Mouse (Mus musculus) ES-Bruce4 (cell line): ENCODE measurements around the gene Pikfyve. TPM values are rescaled to one million over a fixed set of nuclear protein-coding genes. Genes with fewer than 3 reads are reported as not detected.

Experiments used
- H3K27ac ChIP-seq: 2 replicates; pipeline ENCODE4 v1.5.1; 2012; ENCODE audit warnings: low read length, inconsistent platforms; ENCODE audit not compliant: insufficient read depth
- H3K27me3 ChIP-seq: 2 replicates; pipeline ENCODE4 v1.6.1; 2012; ENCODE audit warnings: mild to moderate bottlenecking, low read length, inconsistent platforms; ENCODE audit not compliant: control insufficient read depth, poor library complexity, insufficient read depth, severe bottlenecking
- H3K36me3 ChIP-seq: 2 replicates; pipeline ENCODE4 v1.6.1; 2012; ENCODE audit warnings: inconsistent platforms, mild to moderate bottlenecking, low read length, moderate library complexity; ENCODE audit not compliant: control insufficient read depth, poor library complexity, insufficient read depth, severe bottlenecking
- H3K4me1 ChIP-seq: one replicate; pipeline ENCODE4 v1.8.1; 2011; ENCODE audit warnings: low read length; ENCODE audit not compliant: control insufficient read depth, insufficient read depth
- H3K4me3 ChIP-seq: 2 replicates; pipeline ENCODE4 v1.5.1; 2011; ENCODE audit warnings: low read depth, mild to moderate bottlenecking, low read length
- H3K9ac ChIP-seq: 2 replicates; pipeline ENCODE4 v1.6.1; 2012; ENCODE audit warnings: low read depth, mild to moderate bottlenecking, inconsistent platforms; ENCODE audit not compliant: poor library complexity, severe bottlenecking
- H3K9me3 ChIP-seq: replicated peaks from 2 replicates; pipeline ENCODE4 v1.6.1; 2012; ENCODE audit warnings: mild to moderate bottlenecking, low read length, inconsistent platforms; ENCODE audit not compliant: control insufficient read depth, poor library complexity, insufficient read depth, severe bottlenecking
- CTCF ChIP-seq: IDR thresholded peaks from one replicate; pipeline ENCODE4 v1.8.1; 2011; ENCODE audit warnings: low read depth, low read length
- EP300 ChIP-seq: IDR thresholded peaks from 2 replicates; pipeline ENCODE4 v1.6.1; 2011; ENCODE audit warnings: low read depth, low read length; ENCODE audit not compliant: insufficient read depth
- POLR2A ChIP-seq: IDR thresholded peaks from one replicate; pipeline ENCODE4 v1.8.1; 2011; ENCODE audit warnings: low read length; ENCODE audit not compliant: insufficient read depth
- polyA plus RNA-seq: library from polyadenylated mRNA; stranded (reverse); fragments of >200 nt; gene quantifications from 2 replicates; pipeline ENCODE4 v1.2.4, GENCODE M21; 2011; ENCODE audit warnings: low read depth; ENCODE audit not compliant: missing spikeins, insufficient read depth, insufficient read length

Gene Pikfyve
- polyA plus RNA-seq, 1 experiment: 59.9 TPM

DNA sequence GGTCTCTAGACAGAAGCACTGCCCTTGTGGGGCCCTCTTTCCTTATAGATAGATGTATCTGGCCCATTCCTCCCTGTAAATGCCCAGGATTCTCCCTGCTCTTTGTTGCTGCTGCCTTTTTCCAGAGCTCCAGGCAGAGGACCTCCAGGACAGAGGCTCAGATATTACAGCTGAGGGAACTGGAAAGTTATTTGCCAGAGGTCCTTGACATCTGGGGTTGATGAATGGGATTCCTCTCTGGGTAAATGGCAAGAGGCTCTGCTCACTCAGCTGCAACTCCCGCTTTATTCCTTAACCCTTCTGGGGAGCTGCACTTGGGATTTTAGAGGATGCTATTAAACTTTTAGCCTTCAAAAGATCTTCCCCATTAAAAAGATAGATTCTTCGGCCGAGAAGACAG lies 122.0 kb downstream of the Pikfyve start:
- no peak for TF ChIP-seq EP300
- no peak for TF ChIP-seq CTCF
- TF ChIP-seq POLR2A: no peak
- no peak overlapping the region for H3K9ac ChIP-seq
- H3K4me3 ChIP-seq: no peak overlapping the region
- no peaks in the 10 kb centered on the region for H3K4me1 ChIP-seq
- no peaks in the 10 kb centered on the region for H3K9me3 ChIP-seq
- H3K27ac ChIP-seq: no peak overlapping the region
- H3K27me3 ChIP-seq: peaks cover 1% of the 10 kb centered on the region; the same call in 1 of the 2 replicates
- no peaks in the 10 kb centered on the region for H3K36me3 ChIP-seq

DNA sequence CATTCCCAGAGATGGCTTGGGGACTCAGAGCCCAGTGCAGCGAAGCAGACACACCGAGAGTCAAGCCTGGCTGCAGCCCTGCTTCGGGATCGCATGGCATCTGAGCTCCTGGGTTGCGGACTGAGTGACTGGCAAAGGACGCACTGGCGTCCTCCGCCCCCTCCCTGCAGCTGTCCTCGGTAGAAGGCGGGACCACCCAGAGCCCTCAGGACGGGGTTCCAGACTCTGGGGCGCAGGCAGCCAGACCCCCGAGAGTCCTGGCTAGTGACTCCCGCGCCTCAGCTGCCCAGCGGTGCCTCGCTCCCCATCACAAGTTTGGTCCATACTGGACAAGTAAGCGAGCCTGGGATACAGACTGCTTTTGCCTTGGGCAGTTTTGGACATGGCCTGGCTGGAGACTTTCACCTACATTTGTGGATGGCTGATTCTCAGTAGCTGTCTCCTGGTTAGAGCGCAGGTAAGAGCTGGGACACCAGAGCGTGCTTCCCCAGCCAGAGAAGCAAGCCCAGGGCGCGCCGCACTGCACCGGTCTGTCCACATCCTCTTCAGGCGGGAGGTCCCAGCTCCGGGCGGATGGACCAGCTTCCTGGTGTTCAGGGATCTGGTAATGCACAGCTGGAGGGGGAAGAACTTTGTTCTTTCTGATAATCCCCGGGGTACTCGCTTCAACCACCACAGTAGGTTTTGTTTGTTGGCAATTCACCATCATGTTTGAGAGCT lies 124.9 kb downstream of the Pikfyve start:
- H3K27ac ChIP-seq: no peak overlapping the region
- no peaks in the 10 kb centered on the region for H3K4me1 ChIP-seq
- peaks cover 1% of the 10 kb centered on the region; the same call in 1 of the 2 replicates for H3K27me3 ChIP-seq
- no peak for TF ChIP-seq EP300
- no peak for TF ChIP-seq POLR2A
- no peak for TF ChIP-seq CTCF
- H3K36me3 ChIP-seq: no peaks in the 10 kb centered on the region
- H3K9me3 ChIP-seq: no peaks in the 10 kb centered on the region
- peak overlapping the region; percentile 72 for H3K4me3 ChIP-seq
- peak overlapping the region; percentile 35 for H3K9ac ChIP-seq

GRCm38 (mm10) chr1:65312118-65312517 lies 125.6 kb downstream of the Pikfyve start:
- H3K36me3 ChIP-seq: no peaks in the 10 kb centered on the region
- H3K27me3 ChIP-seq: peaks cover 1% of the 10 kb centered on the region; the same call in 1 of the 2 replicates
- H3K4me3 ChIP-seq: no peak overlapping the region
- no peaks in the 10 kb centered on the region for H3K4me1 ChIP-seq
- no peak overlapping the region for H3K27ac ChIP-seq
- TF ChIP-seq CTCF: no peak
- no peaks in the 10 kb centered on the region for H3K9me3 ChIP-seq
- no peak overlapping the region for H3K9ac ChIP-seq

DNA sequence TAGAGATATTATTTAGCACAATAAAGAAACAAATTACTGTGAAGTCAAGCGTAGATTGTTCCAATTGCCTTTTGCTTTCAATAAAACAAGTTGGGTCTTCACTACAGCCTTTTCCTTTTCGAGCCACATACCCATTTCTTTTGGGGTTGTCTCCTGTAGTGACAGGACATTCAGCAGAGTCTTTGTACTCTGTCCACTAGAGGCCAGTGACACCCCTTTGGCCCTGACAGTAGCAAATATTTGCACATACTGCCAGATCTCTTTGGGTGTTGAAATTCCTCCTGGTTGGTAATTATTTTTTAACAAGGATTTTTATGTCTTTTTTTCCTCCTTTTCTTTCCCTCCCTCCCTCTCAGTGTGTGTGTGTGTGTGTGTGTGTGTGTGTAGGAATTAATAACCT lies 126.4 kb downstream of the Pikfyve start:
- Histone ChIP-seq H3K4me3 (no peak overlapping the region), H3K4me1 (no peaks in the 10 kb centered on the region), H3K27ac (no peak overlapping the region), H3K27me3 (peaks cover 1% of the 10 kb centered on the region; the same call in 1 of the 2 replicates), H3K9ac (no peak overlapping the region), H3K9me3 (no peaks in the 10 kb centered on the region), H3K36me3 (no peaks in the 10 kb centered on the region)
- no peak for TF ChIP-seq CTCF
- no peak for TF ChIP-seq POLR2A
- TF ChIP-seq EP300: no peak

DNA sequence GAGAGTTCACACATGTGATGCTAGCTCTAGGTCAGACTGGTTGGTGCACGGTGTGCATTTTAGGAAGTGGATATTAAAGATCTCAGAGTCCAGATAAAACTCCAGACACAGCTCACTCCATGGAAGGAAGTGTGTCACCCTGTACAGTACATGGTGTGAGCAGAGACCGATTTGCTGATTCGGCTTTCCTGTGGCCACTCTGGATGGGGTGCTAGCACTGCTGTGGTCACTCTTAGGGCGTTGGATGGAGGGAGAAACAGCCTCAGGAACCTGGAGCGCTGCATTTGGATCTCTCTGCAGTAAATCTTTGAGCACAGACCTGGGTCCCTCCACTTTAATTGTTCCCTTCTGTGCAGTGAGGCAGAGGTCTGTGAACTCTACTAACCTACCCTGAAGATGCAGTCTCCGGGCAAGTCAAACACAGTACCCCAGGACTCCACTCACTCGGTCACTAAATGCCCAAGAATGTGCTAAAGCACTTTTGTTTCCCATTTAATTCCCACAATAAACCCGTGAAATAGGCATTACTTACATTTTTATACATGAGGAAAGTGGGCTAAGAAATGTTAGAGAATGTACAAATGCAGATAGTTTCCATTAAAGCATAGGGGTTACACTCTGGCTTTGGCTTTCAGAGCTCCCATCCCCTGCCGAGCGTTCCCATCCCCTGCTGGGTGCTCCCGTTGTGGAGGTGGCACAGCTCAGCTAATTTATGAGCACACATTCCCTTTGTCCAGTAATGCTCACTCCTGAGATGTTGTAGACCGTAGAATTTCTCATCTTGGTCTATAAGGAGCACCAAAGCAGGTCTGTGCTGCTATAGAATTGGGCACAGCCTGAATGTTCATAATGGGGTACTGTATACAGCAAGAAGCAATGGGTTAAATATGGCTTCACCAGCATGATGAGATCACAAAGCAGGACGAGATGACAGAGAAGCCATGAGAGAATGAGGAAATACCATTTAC lies 127.9 kb downstream of the Pikfyve start:
- no peaks in the 10 kb centered on the region for H3K4me1 ChIP-seq
- H3K4me3 ChIP-seq: no peak overlapping the region
- no peak overlapping the region for H3K9ac ChIP-seq
- TF ChIP-seq CTCF (no peak), EP300 (no peak), POLR2A (no peak)
- peaks cover 1% of the 10 kb centered on the region; the same call in 1 of the 2 replicates for H3K27me3 ChIP-seq
- no peak overlapping the region for H3K27ac ChIP-seq
- no peaks in the 10 kb centered on the region for H3K9me3 ChIP-seq
- H3K36me3 ChIP-seq: no peaks in the 10 kb centered on the region
